Mouse (Mus musculus) mouse embryonic stem cell (cell line): ENCODE measurements around the gene Hey2.

Source experiments
- in situ Hi-C, 2 experiments: fragments of 300-500 bp; cut with MboI; formaldehyde crosslinking; loops; 1 replicate in 1 of 2; 3 replicates in 1 of 2; pipeline ENCODE4 v1.14.3; 2019 to 2020; ENCODE audit warnings: low sequenced_read_pairs in 2 of 2, low pct_unique_long_range_greater_than_20kb in 1 of 2, mixed read lengths in 1 of 2; ENCODE audit not compliant: unreplicated experiment in 1 of 2

Gene Hey2

DNA sequence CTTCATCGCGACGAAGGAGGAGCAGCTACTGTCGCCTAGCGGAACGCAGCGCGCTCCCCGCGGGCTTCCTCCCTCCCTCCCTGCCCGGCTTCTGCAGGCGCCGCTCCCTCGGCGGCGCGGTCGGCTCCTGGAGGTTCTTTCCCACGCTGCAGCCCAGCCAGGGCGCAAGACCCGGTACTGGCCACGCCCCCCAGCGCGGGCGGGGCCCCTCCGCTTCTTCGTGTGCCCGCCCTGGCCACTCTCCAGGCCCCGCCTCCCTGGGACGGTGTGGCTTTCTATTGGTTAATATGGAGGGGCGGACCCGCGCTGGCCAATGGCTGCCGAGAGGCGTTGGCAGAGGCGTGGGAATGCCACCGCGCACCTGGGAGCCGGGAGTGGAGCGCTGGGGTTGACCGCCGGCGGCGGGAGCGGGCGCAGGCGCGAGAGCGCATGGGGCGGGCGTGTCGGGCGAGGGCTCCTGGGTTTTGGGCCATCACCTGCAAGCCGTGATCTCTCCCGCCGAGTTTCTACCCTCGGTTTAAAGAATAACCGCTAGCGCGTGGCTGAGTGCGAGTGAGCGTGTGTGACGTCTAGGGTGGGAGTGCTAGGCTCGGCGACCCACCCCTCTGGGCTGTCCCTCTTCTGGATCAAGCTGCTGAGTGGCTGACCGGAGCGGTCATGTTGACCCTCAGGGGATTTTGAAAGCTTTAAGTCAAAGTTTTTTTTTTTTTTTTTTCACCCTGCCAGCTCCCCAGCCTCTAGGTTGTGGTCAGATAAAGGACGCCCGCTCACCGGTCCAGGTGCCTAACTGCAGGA lies at the start of gene Hey2:
TSS of gene Hey2 (minus strand) at position 159 of the 795 bp plus-strand sequence.
- in situ Hi-C loops, result loop anchor here (10.0 to 25.0 kb wide), 2 partner anchors 462 to 469 kb away; partner anchors contain the start of gene Hddc2 (in 1 of the 2)

GRCm38 (mm10) chr10:30883085-30883760 lies 40.6 kb upstream of the Hey2 start:
- in situ Hi-C loops, result no loop called here

DNA sequence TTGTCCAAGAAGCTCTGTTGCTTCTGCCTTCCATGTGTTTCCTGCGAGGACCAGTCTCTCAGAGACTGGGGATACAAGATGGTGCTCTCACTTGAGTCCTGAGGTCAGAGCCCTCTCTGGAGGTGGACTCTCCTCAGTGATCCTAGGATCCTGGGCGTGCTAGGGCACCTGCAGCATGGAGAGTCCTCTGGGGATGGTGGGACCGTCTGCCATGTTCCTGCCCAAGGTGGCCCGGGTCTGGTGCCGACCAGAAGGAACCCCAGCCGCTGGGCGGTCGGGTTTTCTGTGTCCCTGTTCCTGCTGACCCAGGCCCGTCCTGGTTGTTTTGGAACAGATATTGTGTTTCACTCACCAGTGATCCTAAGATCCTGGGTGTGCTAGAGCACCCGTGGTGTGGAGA lies 38.5 kb upstream of the Hey2 start:
- in situ Hi-C loops, result no loop called here

DNA sequence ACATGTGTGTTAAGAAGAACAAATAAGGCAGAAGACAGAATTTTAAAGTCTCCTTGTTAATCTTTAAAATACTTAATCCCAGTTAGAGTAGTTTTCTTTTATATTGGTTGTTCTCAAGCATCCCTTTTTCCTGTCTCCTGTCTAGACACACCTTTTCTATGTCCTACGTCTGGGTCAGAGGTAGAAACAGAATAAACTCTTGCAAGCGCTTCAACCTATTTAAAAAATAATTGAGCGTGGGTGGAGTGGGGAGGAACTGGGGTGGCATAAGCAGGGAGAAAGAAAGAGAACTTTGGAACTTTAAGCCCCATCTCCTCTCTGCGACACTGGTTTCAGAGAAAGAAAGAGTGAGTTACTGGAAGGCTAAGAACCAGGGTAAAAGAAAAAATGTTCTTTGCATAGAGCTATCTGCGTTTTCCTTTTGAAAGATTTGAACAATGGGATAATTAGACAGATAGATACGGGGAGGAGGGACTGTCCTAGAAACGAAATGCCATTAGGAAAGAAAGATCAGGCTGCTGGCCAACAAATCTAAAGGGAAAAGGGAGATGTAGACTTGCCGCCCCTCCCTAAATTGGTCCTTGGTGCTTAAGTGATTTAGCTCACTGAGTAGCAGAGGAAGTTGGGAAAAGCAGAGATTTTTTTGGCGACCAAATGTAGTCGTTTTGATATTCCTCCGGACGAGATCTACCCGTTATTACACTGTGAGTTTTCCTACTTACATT lies 2.7 kb upstream of the Hey2 start:
- in situ Hi-C loops, result loop anchor here (10.0 to 25.0 kb wide), 2 partner anchors 460 to 467 kb away; partner anchors contain the start of gene Hddc2 (in 1 of the 2)

- in situ Hi-C loops, result loop anchor here (10.0 to 25.0 kb wide), 2 partner anchors 460 to 468 kb away; partner anchors contain the start of gene Hddc2 (in 1 of the 2)
These were observed 1.8 kb upstream of the Hey2 start for GRCm38 (mm10) chr10:30844191-30845010.

DNA sequence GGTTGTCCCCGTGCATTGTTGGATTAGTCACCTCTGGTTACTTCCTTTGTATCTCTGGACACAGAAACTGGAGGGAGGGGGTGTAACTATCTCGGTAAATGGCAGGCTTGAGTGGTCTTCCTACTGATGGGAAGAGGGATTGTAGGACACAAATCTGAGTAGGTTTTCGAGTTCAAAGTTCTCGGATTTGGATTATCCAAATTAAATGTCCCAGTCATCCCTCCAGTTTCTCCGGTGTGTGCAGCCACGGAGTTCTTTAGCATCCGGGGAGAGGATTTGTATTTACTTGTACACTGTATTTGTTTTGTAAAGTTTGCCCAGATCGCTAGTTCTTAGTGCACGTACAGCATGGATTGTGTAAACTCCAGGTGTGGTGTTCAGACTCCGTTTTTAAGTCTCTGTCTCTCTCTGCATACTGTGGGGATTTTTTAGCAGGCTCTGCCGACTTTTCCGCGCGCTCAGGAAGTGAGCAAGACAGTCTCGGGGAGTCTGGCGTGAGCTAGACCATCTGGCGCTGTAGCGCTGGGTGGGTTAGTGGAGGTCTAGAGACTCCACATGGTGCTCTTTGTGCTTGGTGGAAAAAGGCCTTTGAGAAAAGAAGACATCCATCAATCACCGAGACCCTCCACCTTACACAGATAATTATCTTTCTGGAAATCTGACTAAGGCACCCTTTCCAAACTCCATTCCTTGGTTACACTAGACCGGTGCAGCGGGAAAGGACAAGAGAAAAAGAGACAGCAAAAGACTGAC lies 1.0 kb upstream of the Hey2 start:
- in situ Hi-C loops, result loop anchor here (10.0 to 25.0 kb wide), 2 partner anchors 461 to 469 kb away; partner anchors contain the start of gene Hddc2 (in 1 of the 2)

DNA sequence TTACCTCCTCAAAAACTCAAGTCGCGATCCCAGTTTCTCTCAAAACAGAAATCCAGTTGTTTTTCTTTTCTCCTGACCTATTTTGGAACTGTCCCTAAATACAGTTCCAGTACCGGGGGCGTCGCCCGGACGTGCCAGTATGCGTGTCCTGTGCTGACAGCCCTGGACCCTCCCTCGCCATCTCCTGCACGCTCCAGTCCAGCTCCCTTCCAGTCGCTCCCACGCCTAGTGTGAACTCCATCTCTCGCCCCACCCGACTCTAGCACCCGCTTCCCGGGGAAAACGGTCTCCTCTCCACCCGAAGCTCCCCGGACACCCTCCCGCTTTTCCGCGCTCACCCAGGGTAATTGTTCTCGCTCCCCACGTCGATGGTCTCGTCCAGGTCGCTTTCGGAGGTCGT lies 373 bp downstream of the Hey2 start:
- in situ Hi-C loops, result loop anchor here (10.0 to 25.0 kb wide), 2 partner anchors 463 to 470 kb away; partner anchors contain the start of gene Hddc2 (in 1 of the 2)

DNA sequence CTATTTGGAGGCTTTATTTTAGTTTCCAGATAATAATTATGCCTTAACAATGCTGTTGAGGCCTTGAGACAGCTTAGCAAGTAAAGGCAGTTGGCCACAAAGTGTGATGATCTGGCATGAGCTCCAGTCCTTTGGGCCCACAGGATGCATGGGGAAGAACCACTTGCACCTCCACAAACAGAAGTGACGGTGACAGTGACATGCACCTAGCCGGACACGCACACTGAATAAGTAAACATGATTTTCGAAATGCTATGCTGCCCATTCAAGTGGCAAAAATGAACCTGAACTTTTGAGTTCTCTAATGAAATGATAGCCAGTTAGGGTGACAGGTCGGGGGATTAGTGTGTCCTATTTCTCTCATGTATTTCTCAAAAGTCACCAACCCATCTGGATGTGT lies 1.8 kb downstream of the Hey2 start:
- in situ Hi-C loops, result loop anchor here (10.0 to 25.0 kb wide), 2 partner anchors 464 to 471 kb away; partner anchors contain the start of gene Hddc2 (in 1 of the 2)

GRCm38 (mm10) chr10:30838188-30838587 lies 4.4 kb downstream of the Hey2 start:
- in situ Hi-C loops, result loop anchor here in 1 of 2 experiments (25.0 kb wide), 1 partner anchor 474 kb away; the partner anchor contains the start of gene Hddc2

- in situ Hi-C loops, result loop anchor here in 1 of 2 experiments (25.0 kb wide), 1 partner anchor 487 kb away; the partner anchor contains the start of gene Hddc2
These were observed 17.6 kb downstream of the Hey2 start for GRCm38 (mm10) chr10:30825049-30825448.

DNA sequence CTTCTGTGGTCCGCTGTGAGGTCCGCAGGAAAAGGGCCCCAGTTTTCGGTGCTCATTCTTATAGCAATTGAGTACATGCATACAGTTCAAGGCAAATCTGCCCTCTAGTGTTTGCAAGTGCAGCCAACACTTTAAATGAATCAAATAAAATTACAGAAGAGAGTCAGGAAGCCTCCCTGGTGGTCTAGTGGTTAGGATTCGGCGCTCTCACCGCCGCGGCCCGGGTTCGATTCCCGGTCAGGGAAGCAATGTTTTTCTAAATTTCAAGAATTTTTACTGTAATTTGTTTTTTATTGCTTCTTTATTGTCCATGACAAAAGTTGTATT lies 31.7 kb downstream of the Hey2 start:
- in situ Hi-C loops, result no loop called here

GRCm38 (mm10) chr10:30810247-30810966 lies 32.2 kb downstream of the Hey2 start:
- in situ Hi-C loops, result no loop called here

DNA sequence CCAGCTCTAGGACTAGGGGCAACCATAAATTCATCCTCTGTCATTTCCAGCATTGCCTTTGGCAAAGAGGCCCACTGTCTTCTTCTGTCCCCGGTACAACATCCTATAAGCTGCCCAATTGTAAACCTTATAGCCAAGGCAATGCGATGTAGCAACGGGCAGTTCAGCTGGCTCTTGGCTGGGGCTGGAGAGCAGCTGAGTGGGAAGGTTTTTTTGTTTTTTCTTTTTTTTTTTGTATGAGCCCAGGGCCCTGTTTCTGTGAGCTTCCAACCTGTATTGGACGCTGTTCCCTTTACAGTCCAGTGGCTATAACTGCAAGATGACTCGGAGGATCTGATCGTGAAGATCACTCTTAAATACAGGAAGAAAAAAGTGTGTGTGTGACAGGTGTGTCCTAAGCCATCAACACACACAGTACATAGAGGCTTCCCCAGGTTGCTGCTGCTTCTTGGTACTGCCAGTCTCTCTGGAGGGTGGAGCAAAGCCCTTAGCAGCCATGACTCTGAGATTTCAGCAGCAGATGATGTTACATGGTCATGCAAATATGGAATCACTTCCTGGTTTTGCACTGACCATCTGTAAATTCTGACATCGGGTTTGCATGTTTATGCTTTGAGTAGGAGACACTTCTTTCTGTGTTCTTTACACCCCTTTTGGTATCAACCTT lies 38.9 kb downstream of the Hey2 start:
- in situ Hi-C loops, result loop anchor here (10.0 kb wide), 1 partner anchor 189 kb away; no protein-coding TSS in a partner anchor

- in situ Hi-C loops, result loop anchor here (10.0 kb wide), 1 partner anchor 188 kb away; no protein-coding TSS in a partner anchor
These were observed 39.7 kb downstream of the Hey2 start, which contains the start of gene Ncoa7 for GRCm38 (mm10) chr10:30802681-30803586. Gene Ncoa7 (minus strand): TSS chr10:30803326.

- in situ Hi-C loops, result loop anchor here (10.0 kb wide), 1 partner anchor 187 kb away; no protein-coding TSS in a partner anchor
These were observed 40.6 kb downstream of the Hey2 start for GRCm38 (mm10) chr10:30802033-30802432.
